Mouse (Mus musculus) heart, postnatal 36 days (tissue): ENCODE results near the gene Ddx5. TPM values are rescaled to one million over a fixed set of nuclear protein-coding genes. Genes with fewer than 3 reads are reported as not detected.
"Not testable (repeated sequence)": the region's sequence is repeated elsewhere in the genome, so short reads cannot be mapped to it uniquely, and the experiment has no call there.

Source experiments
- DNase-seq, 2 experiments: peaks; one replicate each; pipeline ENCODE4 v3.0.0; 2021 to 2022
- intact Hi-C: fragments of 180-260 bp; cut with DNase I; formaldehyde crosslinking; loops from one replicate; pipeline ENCODE4 v1.15.1; 2025
- total RNA-seq, 2 experiments: library from RNA; stranded (reverse); gene quantifications; 2 replicates each; pipeline ENCODE4 v1.2.3; 2021

Gene Ddx5
- 100 to 1,000 TPM; 317 to 377 TPM for total RNA-seq

GRCm38 (mm10) chr11:106788775-106789459 is at the start of gene Ddx5, which contains the start of gene Cep95:
Gene Ddx5, minus strand, starts transcription at chr11:106789185.
Gene Cep95, plus strand, starts transcription at chr11:106789252.
- intact Hi-C loops, result loop anchor here (2.0 kb wide), 1 partner anchor 132 kb away; the partner anchor contains the start of gene Smurf2
- DNase-seq, result peak; percentile 95 to 100

GRCm38 (mm10) chr11:106828079-106828478 is 39.1 kb upstream of the Ddx5 start:
- DNase-seq, result no peak
- intact Hi-C loops, result no loop called here

DNA sequence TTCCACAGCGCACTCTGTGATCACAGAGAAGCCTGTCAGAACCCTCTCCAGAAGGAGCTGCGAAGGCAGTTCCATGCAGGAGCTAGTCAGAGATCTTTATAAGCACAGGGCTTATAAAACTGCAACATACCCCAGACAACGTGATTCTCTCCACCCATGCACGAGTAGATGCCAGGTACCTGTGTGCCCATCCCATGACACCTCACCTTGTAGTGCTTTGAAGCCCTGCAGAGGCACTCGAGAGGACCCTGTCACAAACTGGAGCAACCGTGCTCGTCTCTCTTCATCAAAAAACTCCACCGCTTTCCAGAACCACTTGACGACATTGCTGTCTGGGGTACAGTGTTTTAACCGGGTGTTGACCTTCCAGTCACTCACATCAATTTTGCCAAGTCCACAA is 35.4 kb upstream of the Ddx5 start:
- intact Hi-C loops, result no loop called here
- no peak for DNase-seq

- no peak for DNase-seq
- intact Hi-C loops, result no loop called here
These were observed 34.8 kb upstream of the Ddx5 start for GRCm38 (mm10) chr11:106823741-106824140.

DNA sequence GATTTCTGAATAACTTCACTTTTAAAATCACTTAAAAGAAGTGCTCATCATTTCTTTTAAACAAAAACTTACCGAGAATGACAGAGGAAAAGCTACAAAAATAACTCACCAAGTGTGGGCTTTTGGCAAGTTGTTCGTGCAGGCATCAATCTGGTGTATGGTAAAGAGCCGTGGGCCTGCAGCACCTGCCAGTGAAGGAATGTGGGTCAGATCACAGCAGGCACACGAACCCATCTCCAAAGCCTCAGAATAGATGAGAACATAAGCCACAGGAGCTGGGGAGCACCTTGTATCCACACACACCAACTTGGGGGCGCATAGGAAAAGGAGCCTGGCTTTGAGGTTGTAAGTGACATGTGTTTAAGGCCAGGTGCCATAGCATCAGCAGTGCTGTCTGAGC is 33.9 kb upstream of the Ddx5 start:
- no peak for DNase-seq
- intact Hi-C loops, result no loop called here

DNA sequence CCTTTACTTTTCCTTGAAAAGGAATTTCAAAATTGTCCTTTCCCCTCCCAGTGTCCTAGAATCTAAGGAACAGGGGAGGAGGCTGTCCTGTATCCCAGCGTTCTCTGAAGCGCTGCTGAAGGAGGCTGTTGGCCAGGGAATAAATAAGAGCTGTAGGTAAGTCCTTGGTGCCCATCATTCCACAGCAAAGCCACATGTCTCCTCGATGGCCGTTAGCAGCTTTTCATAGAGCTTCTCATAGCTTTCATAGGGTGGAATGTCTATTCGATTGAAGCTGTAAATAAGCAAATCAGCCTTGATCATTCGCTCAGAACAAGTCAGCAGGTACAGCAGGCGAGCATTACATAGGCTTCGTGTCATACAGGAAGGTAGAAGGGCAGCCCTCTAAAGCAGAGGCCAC is 33.5 kb upstream of the Ddx5 start:
- intact Hi-C loops, result no loop called here
- no peak for DNase-seq

DNA sequence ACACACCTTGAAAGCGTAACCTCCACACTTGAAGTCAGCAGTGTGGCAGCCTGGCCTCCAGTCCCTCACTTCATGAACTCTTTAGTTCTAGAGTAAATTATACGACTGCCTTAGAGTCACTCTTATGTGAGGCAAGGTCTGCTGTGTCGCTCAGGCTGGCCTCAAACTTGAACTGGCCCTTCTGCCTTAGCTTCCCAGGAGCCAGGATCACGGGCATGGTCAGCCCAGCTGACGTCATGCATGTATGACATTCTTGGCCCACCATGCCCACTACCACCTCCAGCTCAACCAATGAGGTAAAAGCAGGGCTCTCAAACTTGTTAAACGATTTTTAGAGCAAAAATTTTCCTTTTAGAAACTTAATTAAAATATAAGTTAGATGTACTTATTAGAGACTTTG is 32.4 kb upstream of the Ddx5 start:
- intact Hi-C loops, result no loop called here
- DNase-seq, result no peak

DNA sequence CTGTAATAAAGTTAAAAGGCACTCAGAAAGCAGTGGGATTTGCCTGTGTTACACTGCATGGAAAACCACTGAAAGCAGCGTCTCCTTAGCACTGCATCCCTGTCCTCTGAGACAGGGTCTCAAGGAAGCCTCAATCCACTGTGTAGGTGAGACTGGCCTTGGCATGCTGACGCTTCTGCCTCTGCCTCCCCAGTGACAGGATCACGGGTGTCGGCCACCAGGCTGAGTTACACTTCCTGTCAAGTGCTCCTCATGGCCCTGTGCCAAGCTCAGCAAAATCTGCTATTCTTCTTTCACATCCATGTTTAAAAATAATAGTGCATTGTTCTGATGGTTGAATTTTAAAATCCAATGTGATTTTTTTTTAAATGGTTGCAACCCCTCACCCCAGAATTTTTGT is 32.0 kb upstream of the Ddx5 start:
- intact Hi-C loops, result no loop called here
- DNase-seq, result peak; percentile 63 to 73

DNA sequence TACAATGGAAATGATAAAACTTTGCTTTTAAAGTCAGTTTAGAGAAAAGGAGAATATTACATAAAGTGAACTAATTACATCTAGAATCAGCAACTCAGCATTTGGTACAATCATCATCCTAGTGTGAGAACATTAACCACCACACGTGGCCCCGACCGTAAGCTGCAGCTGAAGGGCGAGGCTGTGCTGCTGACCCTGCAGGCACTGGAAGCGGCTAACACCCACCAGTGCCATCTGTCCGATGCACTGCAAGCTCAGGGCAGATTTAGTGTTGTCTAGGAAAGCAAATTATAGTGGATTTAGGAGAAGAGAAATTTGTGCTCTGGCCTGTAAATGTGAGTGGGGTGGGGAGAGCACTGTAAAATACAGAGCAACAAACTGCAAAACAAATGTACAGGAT is 31.3 kb upstream of the Ddx5 start:
- no peak for DNase-seq
- intact Hi-C loops, result no loop called here

DNA sequence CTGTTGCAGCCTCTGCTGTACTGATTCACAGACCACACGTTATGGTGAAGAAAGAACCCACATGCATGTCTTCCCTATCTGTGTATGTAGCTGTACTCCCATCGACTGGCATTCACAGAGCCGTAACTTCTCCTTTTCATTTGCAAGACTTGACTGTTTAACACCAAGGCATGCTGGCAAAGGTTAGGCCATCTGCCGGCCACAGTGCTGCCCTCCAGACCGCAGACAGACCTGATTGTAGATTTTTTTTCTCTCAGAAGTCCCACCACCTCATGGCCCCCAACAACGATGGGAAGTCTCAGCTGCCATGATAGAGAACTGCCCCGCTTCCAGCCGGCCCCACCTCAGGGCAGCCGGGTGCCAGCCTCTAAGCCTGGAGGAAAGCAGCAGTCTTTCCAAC is 30.6 kb upstream of the Ddx5 start:
- no peak for DNase-seq
- intact Hi-C loops, result no loop called here

GRCm38 (mm10) chr11:106818341-106818740 is 29.4 kb upstream of the Ddx5 start:
- DNase-seq, result no peak
- intact Hi-C loops, result no loop called here

DNA sequence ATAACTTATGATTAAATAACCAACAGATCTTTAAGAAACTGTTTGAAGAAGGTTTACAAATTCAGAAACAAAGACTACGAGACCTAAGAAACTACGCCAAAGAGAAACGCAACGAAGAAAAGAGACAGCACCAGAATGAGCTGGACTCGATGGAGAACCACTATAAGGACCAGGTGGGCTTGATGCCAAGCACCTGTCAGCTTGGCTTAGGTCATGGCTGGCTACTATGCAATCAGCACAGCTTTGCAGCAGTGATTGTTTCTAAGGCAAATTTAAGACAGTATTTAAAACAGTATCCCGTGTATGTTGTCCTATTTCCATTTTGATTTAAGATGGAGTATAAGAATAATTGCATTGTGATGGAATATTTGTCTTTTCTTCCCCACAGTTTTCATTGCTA is 28.8 kb upstream of the Ddx5 start:
- intact Hi-C loops, result no loop called here
- DNase-seq, result no peak

- intact Hi-C loops, result no loop called here
- DNase-seq, result no peak
These were observed 28.2 kb upstream of the Ddx5 start for GRCm38 (mm10) chr11:106817156-106817555.

DNA sequence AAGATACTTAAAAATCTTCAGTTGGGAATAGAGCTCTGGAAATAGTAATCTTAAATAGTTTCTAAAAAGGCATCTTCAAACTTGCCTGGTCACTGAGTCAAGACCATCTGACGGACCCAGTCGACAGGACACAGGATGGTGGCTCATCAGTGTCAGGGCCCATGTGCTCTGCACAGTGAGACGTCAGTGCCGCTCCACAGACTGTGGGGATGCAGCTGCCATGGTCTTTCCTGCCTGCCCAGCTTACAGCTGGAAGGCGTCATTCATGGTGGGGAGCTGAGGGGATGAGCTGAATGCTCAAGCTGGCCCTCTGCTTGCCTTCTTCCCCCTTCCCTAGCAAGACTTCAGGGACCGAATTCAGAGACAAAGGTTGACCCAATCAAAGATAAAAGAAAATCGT is 27.3 kb upstream of the Ddx5 start:
- no peak for DNase-seq
- intact Hi-C loops, result no loop called here

- no peak for DNase-seq
- intact Hi-C loops, result no loop called here
These were observed 26.8 kb upstream of the Ddx5 start for GRCm38 (mm10) chr11:106815761-106816160.

GRCm38 (mm10) chr11:106815331-106815730 is 26.3 kb upstream of the Ddx5 start:
- intact Hi-C loops, result no loop called here
- no peak for DNase-seq

GRCm38 (mm10) chr11:106814601-106815320 is 25.8 kb upstream of the Ddx5 start:
- DNase-seq, result no peak
- intact Hi-C loops, result no loop called here

GRCm38 (mm10) chr11:106812410-106813136 is 23.6 kb upstream of the Ddx5 start:
- no peak for DNase-seq
- intact Hi-C loops, result no loop called here

DNA sequence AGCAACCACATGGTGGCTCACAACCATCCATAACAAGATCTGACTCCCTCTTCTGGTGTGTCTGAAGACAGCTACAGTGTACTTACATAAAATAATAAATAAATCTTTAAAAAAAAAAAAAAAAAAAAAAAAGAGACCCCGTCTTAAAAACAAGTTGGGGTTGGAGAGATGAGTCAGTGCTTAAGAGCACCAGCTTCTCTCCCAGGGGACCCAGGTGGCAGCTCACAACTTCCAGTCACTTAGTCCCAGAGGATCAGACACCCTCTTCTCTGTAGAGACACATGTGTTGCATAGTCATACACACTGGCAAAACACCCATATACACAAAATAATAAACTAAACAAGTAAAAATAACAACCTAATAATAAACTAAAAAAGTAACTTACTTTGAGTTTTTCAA is 18.5 kb upstream of the Ddx5 start:
- intact Hi-C loops, result not testable (repeated sequence)

GRCm38 (mm10) chr11:106802069-106802627 is 13.2 kb upstream of the Ddx5 start:
- DNase-seq, result no peak
- intact Hi-C loops, result no loop called here

More for the DNA sequence above, 18.5 kb upstream of the Ddx5 start:
- not testable (repeated sequence) for DNase-seq

- intact Hi-C loops, result no loop called here
- DNase-seq, result no peak
These were observed 6.7 kb upstream of the Ddx5 start for GRCm38 (mm10) chr11:106795679-106796078.
